Mouse (Mus musculus): ENCODE measurements around the gene Nr1d1. TPM values are rescaled to one million over a fixed set of nuclear protein-coding genes. Genes with fewer than 3 reads are reported as not detected.
"Not testable (repeated sequence)": the region's sequence is repeated elsewhere in the genome, so short reads cannot be mapped to it uniquely, and the experiment has no call there.

The Nr1d1 gene
- total RNA-seq, 2 experiments from 2014 or later: 98.0 to 119 TPM

GRCm38 (mm10) chr11:98737220-98737619 lies 37.9 kb downstream of the Nr1d1 start:
- not testable (repeated sequence) for DNase-seq

GRCm38 (mm10) chr11:98736176-98736575 lies 39.0 kb downstream of the Nr1d1 start:
- DNase-seq: no peak

- no peak for DNase-seq
Observed at GRCm38 (mm10) chr11:98735111-98735510, 40.0 kb downstream of the Nr1d1 start.

- no peak for DNase-seq
Observed at GRCm38 (mm10) chr11:98734020-98734419, 41.1 kb downstream of the Nr1d1 start.

GRCm38 (mm10) chr11:98731134-98731533 lies 44.0 kb downstream of the Nr1d1 start:
- DNase-seq: no peak

GRCm38 (mm10) chr11:98730727-98731126 lies 44.4 kb downstream of the Nr1d1 start:
- DNase-seq: no peak

GRCm38 (mm10) chr11:98729119-98729588 lies 46.0 kb downstream of the Nr1d1 start, which contains the start of gene Med24:
Gene Med24 (minus strand): TSS chr11:98729435.
- DNase-seq: peak; percentile 86

GRCm38 (mm10) chr11:98725926-98726506 lies 49.1 kb downstream of the Nr1d1 start:
- no peak for DNase-seq

GRCm38 (mm10) chr11:98723098-98723497 lies 52.0 kb downstream of the Nr1d1 start:
- DNase-seq: no peak

GRCm38 (mm10) chr11:98721458-98722226 lies 53.5 kb downstream of the Nr1d1 start:
- DNase-seq: peak; percentile 89

GRCm38 (mm10) chr11:98720756-98721155 lies 54.4 kb downstream of the Nr1d1 start:
- no peak for DNase-seq

Other genes with a start within 250 kb of the Nr1d1 start
- under 1 TPM in 1 of 2 experiments, not detected in 1; 0.15 TPM for gene Ikzf3, start 229.3 kb downstream of the Nr1d1 start, total RNA-seq (2021)
- gene Zpbp2, start 224.2 kb downstream of the Nr1d1 start, total RNA-seq (2021): not detected
- 10 to 100 TPM; 19.9 to 28.2 TPM for gene Ormdl3, start 188.0 kb downstream of the Nr1d1 start, total RNA-seq (2021)
- gene Lrrc3c, start 177.0 kb downstream of the Nr1d1 start, total RNA-seq (2021): not detected
- gene Gm12355, start 149.7 kb downstream of the Nr1d1 start, total RNA-seq (2021): 1 to 10 TPM; 3.1 to 6.4 TPM
- gene Gsdma3, start 149.0 kb downstream of the Nr1d1 start, total RNA-seq (2021): 1 to 10 TPM; 1.3 to 2.4 TPM
- not detected for gene Gsdma2, start 128.6 kb downstream of the Nr1d1 start, total RNA-seq (2021)
- under 1 TPM; 0.23 to 0.24 TPM for gene Gsdma, start 111.0 kb downstream of the Nr1d1 start, total RNA-seq (2021)
- 10 to 100 TPM; 86.2 to 91.5 TPM for gene Psmd3, start 92.8 kb downstream of the Nr1d1 start, total RNA-seq (2021)
- gene Csf3, start 74.1 kb downstream of the Nr1d1 start, total RNA-seq (2021): not detected
- 10 to 100 TPM; 42.7 to 46.9 TPM for gene Med24, start 45.9 kb downstream of the Nr1d1 start, total RNA-seq (2021)
- gene Thra, start 34.7 kb downstream of the Nr1d1 start, total RNA-seq (2021): 10 to 100 TPM; 75.4 to 89.1 TPM
- gene Msl1, start 20.2 kb upstream of the Nr1d1 start, total RNA-seq (2021): 10 to 100 TPM; 51.3 to 63.6 TPM
- 10 to 100 TPM; 13.9 to 15.0 TPM for gene Casc3, start 29.6 kb upstream of the Nr1d1 start, total RNA-seq (2021)
- under 1 TPM; 0.23 to 0.40 TPM for gene Rapgefl1, start 61.5 kb upstream of the Nr1d1 start, total RNA-seq (2021)
- gene Wipf2, start 88.3 kb upstream of the Nr1d1 start, total RNA-seq (2021): 1 to 10 TPM; 4.1 to 4.9 TPM
- gene Cdc6, start 132.5 kb upstream of the Nr1d1 start, total RNA-seq (2021): under 1 TPM; 0.13 to 0.56 TPM
- 10 to 100 TPM in 1 of 2 experiments, 1 to 10 TPM in 1; 9.4 to 12.8 TPM for gene Rara, start 152.5 kb upstream of the Nr1d1 start, total RNA-seq (2021)
- not detected for gene Gjd3, start 207.7 kb upstream of the Nr1d1 start, total RNA-seq (2021)
- 1 to 10 TPM; 2.3 to 3.8 TPM for gene Top2a, start 248.9 kb upstream of the Nr1d1 start, total RNA-seq (2021)